Mouse (Mus musculus) left cerebral cortex, adult 18-20 months (tissue): ENCODE results near the gene Nfkbiz. TPM values are rescaled to one million over a fixed set of nuclear protein-coding genes. Genes with fewer than 3 reads are reported as not detected.

ENCODE experiments used
- DNase-seq, 2 experiments: peaks; one replicate each; pipeline ENCODE4 v3.0.0; 2021 to 2022; ENCODE audit warnings: low spot score in 2 of 2, mixed read lengths in 1 of 2
- total RNA-seq, 2 experiments: library from RNA; stranded (reverse); gene quantifications; 2 replicates each; pipeline ENCODE4 v1.2.3; 2021

Nfkbiz gene
- total RNA-seq, 2 experiments from 2014 or later: 4.4 to 5.2 TPM

DNA sequence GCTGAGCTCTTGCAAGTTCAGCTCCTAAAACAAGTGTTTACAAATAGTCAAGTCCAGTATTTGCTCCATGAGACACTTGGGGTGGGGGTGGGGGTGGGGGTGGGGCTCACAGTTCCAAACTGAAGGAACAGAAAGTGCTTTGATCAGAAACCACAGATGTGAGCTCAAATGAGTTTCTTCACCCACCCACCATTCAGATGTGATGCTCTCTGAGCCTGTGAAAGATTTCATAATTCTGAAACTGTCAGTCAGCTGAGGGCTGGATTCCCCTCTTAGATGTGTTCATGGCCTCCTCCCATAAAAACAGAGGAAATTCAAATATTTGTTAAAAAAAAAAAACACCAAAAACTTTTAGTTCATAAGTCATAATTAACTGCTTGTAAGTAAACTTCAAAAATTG is 2.9 kb downstream of the Nfkbiz start:
- DNase-seq: no peak

DNA sequence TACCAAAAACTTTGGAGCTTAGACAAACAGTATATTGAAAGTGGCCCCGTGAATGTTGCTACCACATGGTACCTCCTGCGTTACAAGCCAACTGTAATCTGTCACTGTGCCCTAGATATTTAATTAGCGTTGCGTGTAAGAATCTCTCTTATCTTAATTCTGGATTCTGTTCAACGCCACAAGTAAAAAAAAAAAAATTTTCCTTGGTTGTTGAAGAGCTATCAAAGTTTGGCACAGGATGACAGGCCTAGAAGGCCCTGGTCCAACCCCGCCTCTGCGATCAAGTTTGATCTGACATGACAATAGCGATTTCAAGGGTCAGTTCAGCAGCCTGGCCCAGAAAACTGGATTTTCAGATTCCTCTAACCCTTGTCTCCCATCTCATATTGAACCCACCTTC is 6.1 kb downstream of the Nfkbiz start:
- DNase-seq: no peak

DNA sequence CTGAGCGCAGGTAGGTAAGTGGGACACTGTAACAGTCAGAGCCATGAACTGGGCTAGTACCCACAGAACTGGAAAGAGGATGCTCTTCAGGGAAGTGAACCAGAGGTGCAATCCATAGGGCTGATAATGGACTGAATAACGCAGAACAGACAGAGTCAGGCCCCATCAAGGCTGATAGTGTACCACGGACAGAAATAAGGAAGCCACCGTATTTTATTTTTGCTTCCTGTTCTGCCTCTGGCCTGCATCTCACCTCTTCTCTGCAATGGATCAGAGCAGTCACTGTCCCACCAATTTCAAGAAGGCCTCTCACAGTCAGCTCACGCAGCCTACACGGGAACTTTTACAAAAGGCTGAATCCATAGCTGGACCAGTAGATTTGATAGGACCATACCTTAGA is 6.7 kb downstream of the Nfkbiz start:
- DNase-seq: no peak

DNA sequence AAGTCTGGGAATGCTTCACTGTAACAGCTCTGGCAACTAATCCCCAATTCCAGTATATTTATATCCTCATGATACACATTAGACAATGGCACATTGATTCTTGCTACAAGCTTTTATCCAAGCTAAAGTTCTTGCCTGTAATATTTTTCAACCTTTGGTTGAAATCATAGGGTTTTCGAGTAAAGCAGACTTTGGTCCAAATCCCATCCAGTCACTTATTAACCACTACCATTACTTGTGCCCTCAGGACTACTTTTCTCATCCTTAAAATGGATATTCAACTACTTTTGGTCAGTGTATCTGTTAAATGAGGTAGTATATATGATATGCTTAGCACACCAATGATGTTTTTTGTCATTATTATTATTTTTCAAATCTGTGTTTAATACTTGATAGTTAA is 7.2 kb downstream of the Nfkbiz start:
- DNase-seq: no peak

- DNase-seq: no peak
Measured at GRCm38 (mm10) chr16:55823398-55824155, 15.1 kb downstream of the Nfkbiz start.

GRCm38 (mm10) chr16:55822741-55823397 is 15.8 kb downstream of the Nfkbiz start:
- no peak for DNase-seq

GRCm38 (mm10) chr16:55821997-55822740 is 16.5 kb downstream of the Nfkbiz start:
- peak; percentile 66 to 81 for DNase-seq

- DNase-seq: no peak
Measured at GRCm38 (mm10) chr16:55821571-55821981, 17.1 kb downstream of the Nfkbiz start.

GRCm38 (mm10) chr16:55820916-55821570 is 17.7 kb downstream of the Nfkbiz start:
- no peak for DNase-seq

- DNase-seq: no peak
Measured at GRCm38 (mm10) chr16:55820161-55820915, 18.4 kb downstream of the Nfkbiz start.

DNA sequence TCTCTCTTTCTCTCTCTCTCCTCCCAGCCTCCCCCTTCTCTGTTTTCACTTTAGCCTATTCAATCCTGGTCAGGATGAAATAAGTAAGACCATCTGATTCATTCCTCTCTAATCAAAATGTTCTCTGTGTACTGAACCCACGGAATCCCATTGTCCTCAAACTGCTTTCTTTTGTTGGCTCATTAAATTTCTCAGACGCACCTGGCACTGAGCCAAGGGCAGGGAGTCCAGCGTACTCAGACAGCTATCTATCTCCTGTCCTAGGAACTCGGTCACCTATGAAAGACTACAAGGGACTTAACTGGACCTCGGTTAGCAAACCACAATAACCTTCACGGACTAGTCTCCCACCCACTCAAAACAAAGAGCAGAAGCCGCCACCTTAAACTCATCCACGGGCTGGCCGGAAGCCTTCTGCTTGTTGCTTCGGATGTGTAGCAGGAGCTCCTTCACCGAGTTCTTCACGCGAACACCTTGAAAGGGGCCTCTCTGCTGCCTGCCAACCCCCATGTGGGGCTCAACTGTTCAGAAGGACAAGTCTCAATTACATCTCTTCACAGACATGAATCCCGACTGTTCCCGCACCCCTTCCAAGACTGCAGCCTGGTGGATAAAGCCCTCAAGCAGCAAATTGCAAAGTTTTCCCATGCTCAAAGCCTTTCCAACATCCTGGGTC is 19.4 kb downstream of the Nfkbiz start:
- no peak for DNase-seq

DNA sequence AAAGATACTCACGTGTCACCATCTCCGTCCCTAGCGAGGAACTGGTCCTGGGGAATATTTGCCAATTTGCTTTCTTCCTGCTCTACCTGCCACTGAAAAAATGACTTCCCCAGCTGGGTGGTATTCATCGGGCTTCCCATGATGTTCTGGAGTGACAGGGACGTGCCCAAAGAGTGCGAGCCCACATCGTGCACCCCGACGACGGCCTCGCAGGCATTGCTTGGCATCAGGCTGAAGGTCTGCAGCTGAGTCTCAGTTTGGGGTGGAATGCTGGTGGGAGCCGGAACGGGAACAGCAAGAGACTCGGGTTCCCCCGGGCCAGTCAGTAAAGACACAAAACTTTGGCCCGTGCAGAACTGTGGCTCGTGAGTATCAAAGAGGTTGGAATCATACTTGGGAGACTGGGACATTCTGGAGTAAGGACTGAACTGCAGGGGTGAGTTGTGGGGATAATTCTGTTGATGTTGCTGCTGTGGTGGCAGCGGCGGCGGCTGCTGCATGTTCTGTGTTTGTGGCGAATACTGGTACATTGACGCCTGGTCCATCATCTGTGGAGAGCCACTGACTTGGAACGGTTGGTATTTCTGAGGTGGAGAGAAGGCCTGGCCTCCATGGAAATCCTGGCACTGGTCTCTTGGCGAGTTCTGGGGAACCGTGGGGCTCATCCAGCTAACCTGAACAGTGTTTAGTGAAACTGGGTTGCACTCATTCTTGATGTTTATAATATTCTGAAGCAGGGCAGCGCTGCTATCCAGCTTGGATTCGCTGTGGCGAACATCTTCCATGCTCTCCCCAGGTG is 20.8 kb downstream of the Nfkbiz start:
- no peak for DNase-seq

DNA sequence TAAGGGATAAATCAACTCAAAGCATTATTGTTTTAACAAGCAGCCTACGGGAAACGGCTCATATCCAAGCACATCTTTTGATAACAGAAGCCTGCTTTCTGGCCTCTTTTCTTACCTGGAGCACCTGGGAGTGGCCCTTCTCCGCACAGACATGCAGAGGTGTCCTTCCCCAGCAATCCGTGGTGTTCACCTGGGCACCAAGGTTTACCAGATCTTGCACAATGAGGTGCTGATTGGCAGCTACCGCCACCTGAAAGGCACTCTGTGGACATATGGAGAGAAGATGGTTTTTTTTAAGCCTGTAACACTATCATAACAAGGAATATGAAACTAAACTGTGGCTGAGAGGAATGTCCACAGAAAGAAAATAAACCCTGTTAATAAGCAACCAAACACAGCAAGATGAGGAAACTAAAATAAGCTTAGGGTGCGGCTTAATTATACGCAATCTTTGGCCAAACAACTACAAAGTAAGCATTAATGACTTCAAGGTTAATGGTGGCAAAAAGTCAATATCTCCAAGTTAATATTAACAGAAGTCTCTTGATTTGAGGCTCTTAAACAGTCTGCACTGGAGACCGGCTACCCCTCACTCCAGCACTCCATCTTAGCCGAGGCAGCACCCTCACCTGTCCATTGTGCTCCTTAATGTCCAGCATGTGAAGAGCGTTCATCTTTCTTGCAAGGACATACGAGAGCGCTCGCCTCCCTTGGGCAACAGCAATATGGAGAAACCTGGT is 22.3 kb downstream of the Nfkbiz start:
- no peak for DNase-seq

GRCm38 (mm10) chr16:55815466-55815865 is 23.2 kb downstream of the Nfkbiz start:
- no peak for DNase-seq

- DNase-seq: no peak
Measured at GRCm38 (mm10) chr16:55814686-55815085, 24.0 kb downstream of the Nfkbiz start.

- DNase-seq: no peak
Measured at GRCm38 (mm10) chr16:55813916-55814315, 24.8 kb downstream of the Nfkbiz start.

DNA sequence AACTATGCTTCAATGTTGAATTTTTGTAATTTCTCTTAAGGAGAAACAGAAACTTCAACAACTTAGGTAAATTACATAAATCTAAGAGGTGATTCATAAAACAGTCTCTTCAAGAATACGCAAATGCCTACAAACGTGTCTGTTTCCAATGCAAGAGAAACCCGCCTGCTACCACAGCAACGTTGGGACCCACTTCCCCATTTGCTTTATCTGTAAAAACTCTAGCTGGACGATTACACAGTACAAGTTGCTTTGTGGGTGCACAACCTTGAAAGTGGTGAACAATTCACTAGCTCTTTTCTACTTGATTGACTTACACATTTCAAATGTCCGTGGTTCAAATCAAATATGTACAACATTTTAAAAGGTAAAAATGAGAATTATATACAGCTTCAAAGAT is 26.9 kb downstream of the Nfkbiz start:
- no peak for DNase-seq

- DNase-seq: no peak
Measured at GRCm38 (mm10) chr16:55809779-55810514, 28.8 kb downstream of the Nfkbiz start.
